Mouse (Mus musculus): ENCODE data around the gene Rtn4r.

The Rtn4r gene

DNA sequence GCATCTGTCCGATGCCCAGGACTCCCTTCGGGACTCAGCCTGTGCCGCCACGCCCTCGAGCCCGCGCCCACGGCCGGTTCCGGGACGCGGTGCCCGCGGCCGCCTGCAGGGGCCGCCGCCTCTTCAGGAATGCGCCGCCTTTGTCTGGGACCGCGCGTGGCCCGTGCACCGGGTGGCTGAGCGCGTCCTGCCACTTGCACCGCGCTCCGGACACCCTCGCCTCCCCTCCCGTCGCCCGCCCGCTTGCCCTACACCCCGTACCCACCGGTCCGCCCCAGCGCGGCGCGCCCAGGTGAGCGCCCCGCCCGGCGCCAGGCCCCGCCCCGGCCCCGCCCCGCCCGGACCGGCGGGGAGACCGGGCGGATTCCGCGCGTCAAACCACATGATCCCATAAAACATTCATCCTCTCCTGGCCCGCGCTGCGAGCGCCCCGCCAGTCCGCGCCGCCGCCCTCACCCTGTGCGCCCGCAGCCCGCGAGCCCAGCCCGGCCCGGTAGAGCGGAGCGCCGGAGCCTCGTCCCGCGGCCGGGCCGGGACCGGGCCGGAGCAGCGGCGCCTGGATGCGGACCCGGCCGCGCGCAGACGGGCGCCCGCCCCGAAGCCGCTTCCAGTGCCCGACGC is at the start of gene Rtn4r:
TSS of gene Rtn4r (plus strand) at position 402 of the 621 bp plus-strand sequence.
- no peak for DNase-seq (ENCODE audit: low spot score)

DNA sequence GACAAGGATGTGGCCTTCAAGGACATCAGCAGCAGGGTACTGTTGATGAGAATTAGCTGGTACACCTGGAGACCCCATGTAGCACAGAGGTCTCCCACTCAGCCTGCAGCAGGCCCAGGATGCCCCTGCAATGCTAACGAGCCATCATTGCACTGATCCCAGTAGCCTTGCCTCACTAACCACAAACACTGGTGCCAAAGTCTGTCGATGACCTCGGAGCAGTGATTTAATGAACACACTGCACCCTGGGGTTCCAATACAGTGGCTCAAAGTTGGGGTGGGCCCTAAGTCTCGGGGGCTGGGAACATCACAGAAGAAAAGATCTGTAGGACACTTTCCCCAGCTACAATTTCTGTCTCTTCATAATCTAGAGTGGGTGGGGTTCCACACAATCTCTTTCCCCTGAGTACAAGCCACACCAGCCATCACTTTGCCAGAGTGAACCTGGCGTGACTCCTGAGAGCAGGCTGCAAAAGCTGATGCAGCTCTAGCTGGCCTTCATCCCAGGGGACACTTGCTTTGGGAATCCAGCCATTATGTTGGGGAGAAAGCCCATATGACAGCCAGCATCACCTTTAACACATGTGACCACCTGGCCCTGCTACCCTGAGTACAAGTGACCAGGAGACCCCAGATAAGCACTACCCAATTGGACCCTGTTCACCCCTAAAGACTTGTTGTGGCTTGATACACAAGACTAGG is 49.0 kb upstream of the Rtn4r start:
- DNase-seq (ENCODE audit: low spot score) = no peak

DNA sequence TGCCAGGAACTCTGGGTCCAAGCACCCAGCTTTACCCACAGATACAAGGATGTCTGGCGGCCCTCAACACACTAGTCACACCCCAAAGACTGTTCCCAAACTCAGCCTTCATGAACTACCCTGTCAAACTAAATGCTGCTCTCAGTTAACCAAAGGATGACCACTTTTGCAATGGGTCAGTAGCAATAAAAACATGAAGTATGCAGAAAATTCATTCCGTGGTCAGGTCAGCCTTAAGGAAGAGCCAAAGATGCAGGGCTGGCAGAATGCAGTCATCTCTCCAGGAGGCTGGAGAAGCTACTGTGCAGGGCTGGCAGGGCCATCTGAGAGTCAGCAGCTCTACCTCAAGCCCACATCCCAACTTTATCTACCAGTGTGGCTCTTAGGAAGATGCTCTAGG is 48.1 kb upstream of the Rtn4r start:
- no peak for DNase-seq (ENCODE audit: low spot score)

DNA sequence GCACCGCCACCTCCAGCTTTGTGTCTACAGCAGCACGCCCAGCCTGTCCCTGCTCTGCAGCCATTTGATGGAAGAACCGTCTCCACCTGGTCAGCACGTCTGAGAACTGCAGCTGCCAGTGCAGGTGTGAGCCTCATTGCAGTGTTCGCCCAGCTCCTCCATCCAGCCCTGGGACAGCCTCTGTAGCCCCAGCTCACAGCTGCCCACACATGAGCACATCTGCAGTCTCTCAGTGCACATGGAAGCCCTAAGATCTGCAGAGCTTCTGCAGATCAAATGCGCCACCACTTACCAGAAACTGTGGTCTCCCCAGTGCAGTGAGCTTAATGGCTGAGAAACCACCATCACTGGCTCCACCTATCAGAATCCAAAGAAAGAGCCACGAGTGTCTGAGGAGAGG is 47.3 kb upstream of the Rtn4r start:
- no peak for DNase-seq (ENCODE audit: low spot score)

DNA sequence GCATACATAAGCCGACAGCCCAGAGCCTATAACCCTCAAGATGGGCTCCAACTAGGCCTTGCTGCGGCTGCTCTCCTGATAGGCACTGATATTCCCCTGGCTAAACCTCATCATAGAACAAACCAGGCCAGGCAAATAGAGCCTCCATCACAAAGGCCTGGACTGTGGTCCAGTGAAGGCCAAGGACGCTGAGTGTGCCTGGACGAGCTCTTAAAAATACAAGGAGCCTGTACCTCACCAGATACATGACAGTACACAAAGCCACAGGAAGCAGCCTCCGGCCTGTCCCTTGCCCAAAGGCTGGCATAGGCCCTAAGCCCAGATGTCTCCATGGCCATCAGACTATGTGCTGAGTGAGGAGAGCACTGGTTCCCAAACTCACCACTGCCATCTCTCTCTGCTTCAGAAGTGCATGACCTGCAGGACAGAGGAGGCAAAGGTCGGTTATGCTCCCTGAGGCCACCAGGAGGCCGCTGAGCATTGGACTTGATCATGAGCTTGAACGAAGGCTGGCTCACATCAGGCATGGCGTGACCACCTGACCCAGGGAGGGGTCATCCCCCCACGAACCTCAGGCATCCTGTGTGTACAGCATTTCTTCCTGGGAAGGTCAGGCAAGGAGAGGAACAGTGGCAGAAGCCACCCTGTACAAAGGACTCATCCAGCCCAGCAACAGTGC is 46.2 kb upstream of the Rtn4r start:
- DNase-seq (ENCODE audit: low spot score) = no peak

DNA sequence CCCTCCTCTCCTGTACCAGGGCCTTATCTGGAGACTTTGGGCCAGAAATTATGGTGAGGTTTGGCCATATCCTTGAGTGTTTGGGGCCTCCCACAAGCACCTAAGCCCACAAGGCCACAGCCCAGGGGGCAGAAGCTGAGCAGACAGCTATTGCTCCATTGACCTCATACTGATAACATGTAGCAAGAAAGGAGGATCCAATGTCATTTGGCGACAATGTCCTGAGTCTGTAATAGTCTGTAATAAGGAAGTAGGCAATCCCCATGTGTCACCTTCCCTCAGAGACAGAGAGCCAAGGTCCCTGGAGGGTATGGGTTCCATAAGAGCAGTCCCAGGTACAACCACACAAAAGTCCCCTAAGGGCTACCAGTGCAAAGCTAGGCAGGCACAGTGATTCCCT is 45.2 kb upstream of the Rtn4r start:
- DNase-seq (ENCODE audit: low spot score) = no peak

DNA sequence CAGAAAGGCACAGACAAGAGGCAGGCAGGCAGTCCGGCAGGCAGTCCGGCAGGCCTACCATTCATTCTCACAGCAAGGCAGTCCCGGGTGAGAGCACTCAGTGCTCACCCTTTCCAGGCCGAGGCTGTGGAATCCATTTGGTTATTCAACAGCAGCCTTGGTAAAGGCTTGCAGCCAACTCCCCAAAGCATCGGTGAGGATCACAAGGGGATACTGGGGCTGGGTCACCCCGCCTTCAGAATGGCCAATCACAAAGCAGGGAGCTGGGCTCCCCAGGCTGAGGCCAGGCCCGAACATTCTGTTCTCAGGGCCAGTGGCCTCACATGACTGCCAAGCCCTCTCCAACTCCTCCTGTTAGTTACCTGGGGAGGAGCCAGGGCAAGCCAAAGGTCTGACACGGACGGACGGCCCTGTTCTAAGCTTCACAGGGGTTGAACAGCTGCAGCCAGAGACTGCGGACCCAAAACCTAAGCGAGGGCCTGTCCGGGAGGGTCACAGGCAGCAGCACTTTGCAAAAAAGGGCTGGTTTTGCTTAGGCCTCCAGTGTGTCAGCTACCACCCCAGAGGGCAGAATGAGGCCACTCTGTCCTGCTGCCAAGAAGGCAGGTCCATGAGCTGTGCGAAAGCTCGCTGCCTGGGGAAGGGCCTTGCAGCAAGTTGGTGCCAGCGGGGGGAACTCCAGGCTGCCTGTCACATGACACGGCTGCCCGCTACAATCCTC is 44.1 kb upstream of the Rtn4r start:
- no peak for DNase-seq (ENCODE audit: low spot score)

DNA sequence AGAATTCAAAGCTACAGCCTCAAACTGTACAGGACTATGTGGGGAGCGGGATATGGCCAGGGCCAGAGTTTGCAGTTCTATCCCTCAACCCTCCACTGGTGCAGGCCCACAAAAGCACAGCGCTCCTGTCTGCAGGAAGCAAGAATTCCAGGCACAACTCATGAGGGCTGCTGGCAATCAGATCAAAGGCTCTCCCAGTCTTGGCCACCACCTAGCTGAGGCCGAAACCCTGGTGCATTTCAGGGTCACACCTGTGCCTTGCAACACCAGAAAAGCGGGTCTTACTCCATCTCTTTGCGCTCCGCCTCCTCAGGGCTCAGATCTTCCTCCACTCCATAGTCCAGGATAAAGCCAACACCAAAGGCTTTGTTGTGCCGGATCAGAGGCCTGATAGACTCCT is 43.2 kb upstream of the Rtn4r start:
- no peak for DNase-seq (ENCODE audit: low spot score)

DNA sequence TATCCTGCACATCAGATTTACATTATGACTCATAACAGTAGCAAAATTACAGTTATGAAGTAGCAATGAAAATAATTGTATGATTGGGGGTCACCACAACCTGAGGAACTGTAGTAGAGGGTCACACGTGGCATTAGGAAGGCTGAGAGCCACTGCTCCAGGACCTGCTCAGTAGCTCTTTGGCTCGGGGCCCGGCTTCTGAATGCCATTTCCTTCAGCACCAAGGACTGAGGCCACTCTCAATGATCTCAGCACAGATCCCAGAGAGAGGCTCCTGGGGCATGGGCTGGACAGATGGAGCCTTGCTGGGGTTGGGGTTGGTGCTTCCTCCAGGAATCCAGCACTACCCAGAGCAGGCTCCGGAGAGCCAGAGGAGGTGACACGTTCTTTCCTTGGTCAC is 40.3 kb upstream of the Rtn4r start:
- DNase-seq (ENCODE audit: low spot score) = no peak

DNA sequence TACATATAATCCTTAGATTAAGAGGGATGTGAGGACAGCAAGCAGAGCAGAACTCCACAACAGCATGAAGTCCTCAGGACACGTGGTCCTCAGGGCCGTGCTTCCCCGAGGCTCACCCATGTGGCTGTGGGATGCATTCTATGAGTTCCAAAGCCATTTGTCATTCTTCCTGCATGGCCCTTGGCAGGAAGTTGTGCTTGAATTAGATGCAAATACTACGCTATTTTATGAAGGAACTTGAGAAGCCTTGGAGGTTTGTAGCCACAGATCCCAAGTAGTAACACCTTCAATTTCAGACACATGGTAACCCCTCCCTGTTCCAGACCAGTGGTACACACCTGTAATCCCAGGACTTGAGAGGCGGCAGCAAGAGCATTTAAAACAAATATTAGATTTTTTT is 31.1 kb upstream of the Rtn4r start:
- DNase-seq (ENCODE audit: low spot score) = no peak

DNA sequence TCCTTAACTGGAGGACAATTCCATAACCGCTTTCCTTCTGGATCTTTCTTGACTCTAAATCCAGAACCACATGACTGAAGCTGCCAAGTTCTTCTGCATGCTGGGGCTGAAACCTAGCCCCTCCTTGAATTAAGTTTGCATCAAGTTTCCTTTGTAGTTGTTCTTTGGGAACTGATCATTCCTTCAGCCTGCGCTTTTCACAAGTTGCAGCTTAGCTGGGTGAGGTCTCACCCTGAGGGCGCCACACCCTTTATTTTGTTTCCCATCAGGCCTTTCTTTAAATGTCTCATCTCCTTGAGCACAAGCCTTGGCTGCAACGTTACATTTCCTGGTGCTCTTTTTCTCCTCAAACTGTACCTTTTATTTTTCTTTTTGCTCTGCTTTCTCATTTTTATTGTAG is 24.6 kb upstream of the Rtn4r start:
- no peak for DNase-seq (ENCODE audit: low spot score)

DNA sequence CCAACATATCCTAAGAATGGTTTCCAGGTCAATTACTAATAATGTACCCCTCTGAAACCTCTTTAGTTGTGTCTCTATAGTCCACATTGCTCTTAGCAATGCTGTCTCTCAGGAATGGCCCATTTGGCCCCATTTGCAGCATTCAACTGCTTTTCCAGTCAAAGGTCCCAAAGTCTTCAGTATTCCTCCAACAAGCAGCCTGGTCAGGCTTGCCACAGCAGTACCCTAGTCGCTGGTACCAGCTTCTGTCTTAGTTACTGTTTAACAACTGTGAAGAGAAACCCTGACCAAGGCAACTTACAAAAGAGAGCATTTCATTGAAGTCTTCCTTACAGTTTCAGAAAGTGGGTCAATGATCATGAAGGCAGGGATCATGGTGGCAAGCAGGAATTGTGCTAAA is 24.1 kb upstream of the Rtn4r start:
- no peak for DNase-seq (ENCODE audit: low spot score)

DNA sequence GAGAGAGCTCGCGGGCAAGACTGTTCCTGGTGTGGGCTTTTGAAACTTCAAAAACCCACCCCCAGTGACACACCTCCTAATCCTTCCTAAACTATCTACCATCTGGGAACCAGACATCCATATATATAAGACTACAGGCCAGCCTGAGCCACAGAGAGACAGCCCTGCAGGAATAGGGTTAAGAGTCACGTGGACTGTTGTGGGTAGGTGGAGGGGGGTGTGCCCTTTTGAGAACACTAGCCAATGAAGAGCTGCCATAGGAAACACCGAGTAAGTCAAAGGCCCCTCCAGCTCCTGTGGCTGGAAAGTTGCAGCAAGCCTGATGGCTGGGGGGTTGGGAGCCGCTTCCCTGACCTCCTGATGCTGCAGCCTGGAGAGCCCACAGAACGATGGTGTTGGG is 23.6 kb upstream of the Rtn4r start:
- no peak for DNase-seq (ENCODE audit: low spot score)

DNA sequence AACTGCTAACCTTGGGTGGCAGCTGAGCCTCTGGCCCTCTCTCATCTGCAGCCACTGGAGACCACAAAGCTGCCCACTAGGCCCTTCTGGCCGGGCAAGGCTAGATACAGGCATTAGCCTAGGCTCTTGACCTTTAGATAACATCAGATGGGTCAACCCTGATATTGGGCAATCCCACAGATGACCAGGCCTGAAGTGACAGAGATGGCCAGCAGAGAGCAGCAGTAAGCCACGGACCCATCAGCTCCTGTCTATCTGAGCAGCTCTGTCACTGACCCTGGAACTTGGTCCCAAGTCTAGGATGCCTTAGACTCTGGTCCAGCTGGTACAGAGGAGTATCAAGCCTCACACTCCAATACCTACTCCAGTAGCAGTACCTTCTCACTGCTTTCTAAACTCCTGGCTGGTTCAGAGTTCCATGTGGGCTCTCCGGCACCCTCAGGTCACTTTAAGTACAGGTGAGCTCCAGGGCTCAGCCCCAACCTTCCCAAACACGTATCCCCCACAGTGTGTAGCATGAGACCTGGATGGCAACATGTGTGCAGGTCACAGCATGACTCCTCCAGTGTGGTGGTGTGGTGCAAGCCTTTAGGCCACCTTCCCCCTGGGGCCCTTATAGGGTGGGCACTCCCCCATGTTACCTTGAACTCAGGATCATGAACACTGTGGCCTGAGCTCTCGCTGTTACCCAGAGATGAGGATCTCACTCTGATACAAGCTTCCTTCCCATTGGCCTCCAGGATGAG is 19.0 kb upstream of the Rtn4r start:
- DNase-seq (ENCODE audit: low spot score) = no peak

DNA sequence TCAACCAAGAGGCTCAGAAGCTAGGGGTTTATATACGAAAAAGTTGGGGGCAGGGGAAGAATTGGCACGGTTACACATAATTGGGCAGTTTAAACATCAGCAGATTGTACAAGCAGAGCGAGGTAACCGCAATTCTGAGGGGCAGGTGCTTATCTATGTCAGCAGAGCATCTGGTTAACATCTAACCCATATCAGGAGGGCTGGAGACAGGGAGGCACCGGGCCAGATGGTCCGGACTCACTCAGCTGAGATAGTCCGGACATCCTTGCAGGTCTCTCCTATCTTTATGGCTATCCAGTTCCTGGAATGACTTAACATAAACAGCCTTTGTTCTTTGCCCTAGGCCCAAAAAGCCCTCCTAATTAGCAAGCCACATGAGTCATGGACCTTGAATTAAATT is 16.4 kb upstream of the Rtn4r start:
- no peak for DNase-seq (ENCODE audit: low spot score)

DNA sequence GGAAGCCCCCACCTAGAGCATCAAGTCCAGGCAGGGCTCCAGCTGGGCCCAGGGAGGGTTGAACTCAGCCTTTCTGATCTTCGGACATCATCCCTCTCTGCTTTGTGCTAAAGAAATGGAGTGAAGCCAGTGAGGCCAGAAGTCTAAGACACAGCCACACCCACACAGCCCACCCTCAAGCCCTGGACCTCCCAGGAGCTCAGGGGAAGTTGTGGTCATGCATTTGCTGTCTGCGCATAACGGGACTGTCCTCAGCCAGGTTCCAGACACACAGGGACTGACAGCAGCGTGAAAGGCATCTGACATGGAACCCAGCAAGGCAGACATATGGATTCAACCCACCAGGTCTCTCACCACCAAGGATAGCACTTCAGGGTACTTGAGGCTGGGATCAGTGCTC is 11.0 kb upstream of the Rtn4r start:
- DNase-seq (ENCODE audit: low spot score) = no peak

DNA sequence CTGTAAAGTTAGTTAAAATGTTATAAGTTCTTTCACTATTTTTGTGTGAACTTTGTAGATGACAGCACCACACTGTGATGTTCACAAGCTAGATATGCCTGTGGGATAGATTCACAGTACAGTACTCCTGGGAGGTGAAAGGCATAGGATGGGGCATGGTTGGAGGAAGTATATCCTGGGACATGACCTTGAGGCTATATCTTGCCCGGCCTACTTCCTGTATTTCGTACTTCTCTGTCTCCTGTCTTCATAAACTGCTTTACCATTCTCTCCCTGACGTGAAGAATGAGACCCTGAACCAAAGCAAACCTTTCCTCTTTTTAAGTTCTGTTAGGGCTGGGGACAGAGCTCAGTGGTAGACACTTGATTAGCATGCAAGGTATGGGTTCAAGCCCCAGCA is 9.2 kb upstream of the Rtn4r start:
- no peak for DNase-seq (ENCODE audit: low spot score)

DNA sequence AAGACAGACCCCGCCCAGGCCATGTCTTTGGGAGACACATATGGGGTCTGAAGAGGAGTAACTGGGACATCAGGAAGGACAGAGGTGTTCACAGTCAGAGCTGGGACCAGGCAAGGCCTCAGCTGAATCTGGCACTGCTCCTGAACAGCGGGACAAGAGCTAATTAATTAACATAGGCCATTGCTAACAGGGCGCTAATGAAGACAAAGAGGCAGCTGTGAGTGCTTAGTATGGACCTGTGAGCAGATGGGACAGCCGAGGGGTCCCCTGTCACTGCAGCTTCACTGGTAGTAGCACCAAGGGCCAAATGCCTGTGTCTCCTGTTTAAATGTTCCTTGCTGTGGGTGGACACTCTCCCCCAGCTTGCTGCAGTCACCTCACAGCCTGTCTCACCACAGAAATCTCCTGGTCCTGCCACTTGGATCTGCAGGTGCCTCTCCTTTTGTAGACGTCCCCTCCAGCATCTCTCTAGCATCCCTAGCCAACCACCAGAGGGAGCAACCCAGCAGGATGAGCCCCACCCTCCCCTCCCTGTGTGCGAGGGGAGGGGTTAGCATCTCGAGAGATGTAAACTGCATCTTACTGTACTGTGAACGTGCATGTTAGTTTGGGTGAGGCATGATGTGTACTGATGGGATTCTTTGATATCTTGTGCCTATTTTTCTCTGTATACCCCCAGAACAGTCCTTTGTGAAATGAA is 8.3 kb upstream of the Rtn4r start:
- no peak for DNase-seq (ENCODE audit: low spot score)

DNA sequence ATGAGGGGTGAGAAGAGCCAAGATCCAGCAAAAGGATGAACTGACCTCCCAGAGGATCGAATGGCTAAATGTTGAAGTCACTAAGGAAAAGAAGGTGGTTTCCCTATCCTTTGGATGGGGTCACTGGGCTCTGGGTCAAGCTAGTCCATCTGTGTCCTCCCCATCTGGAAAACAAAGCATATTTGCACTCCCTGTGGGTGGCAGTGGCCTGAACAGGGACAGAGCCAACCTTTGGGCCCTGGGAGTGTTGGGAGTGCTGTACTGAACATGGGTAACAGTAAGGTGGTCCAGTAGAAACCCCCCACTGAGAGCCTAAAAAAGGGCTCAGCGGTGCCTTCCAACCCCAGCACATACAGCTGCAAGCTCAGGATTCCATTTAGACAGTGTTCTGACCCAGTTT is 4.7 kb upstream of the Rtn4r start:
- no peak for DNase-seq (ENCODE audit: low spot score)

DNA sequence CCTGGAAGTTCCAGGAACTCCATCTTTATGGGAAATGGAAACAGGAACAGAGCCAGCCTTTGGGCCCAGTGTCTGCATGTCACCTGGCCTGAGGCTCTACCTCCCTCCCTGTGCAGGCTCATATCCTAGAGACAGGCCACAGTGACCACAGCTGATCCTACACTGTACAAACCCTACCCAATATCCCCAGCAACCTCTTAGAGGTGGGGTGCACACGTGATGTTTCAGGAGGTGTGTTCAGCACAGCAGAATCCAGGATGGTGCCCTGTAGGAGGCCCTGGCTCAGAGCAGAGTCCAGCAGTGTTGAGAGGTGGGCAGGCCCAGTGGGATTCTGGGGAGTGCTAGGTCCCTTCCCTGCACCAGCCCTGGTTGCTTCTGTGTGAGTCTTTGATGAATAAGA is 4.0 kb upstream of the Rtn4r start:
- DNase-seq (ENCODE audit: low spot score) = no peak

DNA sequence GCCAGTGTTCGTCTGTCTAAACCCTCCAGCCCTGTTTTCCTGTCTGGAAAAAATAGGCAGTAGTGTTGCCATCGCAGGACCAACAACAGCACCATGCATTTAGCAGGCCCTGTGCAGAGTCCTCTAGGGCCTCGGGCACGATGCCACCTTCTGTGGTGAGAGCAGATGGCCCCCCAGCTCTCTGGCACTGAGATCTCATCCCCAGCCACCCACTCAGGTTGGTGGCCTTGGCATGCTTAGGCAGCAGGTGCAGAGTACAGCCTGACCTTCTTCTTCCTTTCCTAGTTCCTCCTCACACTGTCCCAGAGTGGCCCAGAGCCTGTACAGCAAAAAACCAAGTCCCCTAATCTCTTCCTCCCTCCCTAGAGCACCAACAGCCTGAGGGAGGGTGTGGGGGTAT is 3.4 kb upstream of the Rtn4r start:
- no peak for DNase-seq (ENCODE audit: low spot score)

DNA sequence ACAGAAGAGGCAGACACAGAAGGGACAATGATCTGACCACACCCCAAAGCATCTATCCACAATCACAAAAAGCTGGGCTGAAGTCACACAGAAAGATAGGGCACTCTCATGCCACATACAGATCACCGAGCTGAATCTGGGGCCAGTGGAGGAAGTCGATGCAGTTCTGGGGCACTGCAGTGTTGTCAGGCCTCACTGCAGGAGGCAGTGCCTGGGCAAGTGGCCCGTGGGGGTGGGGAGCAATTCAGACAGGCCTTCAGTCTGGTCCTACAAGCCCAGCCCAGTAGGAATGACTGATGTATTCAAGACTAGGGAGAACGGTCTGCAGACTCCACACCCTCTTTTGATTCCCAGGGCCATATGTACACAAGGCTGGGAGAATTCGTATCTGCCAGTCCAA is 2.8 kb upstream of the Rtn4r start:
- DNase-seq (ENCODE audit: low spot score) = no peak

All from T-cell, adult 2 months (primary cell).